Mouse (Mus musculus): ENCODE measurements around the gene Smarca2.

DNA sequence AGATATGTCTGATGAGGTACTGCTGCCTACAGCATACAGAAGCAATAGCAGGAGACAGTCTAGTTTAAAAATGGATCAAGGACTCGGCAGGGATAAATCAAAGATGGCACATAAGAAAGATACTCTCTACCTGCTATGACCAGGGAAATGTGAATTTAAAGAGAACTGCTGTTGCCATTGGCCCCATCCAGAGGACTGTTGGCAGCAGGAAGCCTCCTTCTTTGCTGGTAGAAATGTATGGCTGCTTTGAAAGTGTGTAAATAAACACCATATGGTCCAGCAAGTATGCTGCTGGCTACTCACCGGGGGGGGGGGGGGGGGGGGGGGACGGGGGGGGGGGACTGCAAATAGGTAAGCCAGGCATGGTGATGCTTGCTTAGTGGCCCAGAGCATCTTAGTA, 189.5 kb downstream of the Smarca2 start:
- no peak for TF ChIP-seq POLR2A (IDR thresholded peaks at IDR 0.05; ENCODE audit: extremely low read depth, insufficient read depth, low read length)
- no peak for TF ChIP-seq CTCF (IDR thresholded peaks at IDR 0.05; ENCODE audit: low read depth, low read length)
